Mouse (Mus musculus): ENCODE results near the gene Tbxas1. TPM values are rescaled to one million over a fixed set of nuclear protein-coding genes. Genes with fewer than 3 reads are reported as not detected.

The Tbxas1 gene
- polyA plus RNA-seq, 1 experiment from 2014 or later: 1.9 TPM

DNA sequence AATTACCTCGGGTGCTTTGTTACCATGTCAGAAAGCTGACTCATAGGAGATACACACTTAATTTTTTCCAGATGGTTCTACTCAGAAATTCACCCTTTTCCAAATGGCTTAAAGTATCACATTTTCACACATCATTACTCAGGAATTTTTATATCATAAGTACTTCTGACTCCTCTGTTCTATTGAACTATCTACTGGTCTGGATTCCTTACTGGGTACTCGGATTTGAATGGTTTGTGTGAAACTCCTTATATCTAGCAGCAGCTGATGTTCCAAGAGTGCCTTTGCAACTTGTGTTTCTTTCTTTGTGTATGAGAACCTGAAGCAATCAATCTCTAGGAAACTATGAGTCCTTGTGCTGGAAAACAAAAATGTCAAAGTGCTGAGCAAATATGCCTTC, 81.4 kb downstream of the Tbxas1 start:
- no peak overlapping the region for H3K4me2 ChIP-seq (replicated peaks)
- no peaks in the 10 kb centered on the region for H3K36me3 ChIP-seq
- H3K27ac ChIP-seq: no peak overlapping the region
- H3K4me3 ChIP-seq: no peak overlapping the region
- H3K27me3 ChIP-seq: no peaks in the 10 kb centered on the region
- no peaks in the 10 kb centered on the region for H3K9me3 ChIP-seq
- 63% methylated on average over 2 of the region's 2 CpGs for WGBS
- 0 out of 2 replicates have a peak, but pooled peaks cover 4% of the 10 kb centered on the region for H3K4me1 ChIP-seq
- no peak for ATAC-seq (ENCODE audit: low FRiP score, low read depth)
- no peak overlapping the region for H3K9ac ChIP-seq

- no peaks in the 10 kb centered on the region for H3K9me3 ChIP-seq
- WGBS: 78% methylated on average over 5 of the region's 5 CpGs
- no peaks in the 10 kb centered on the region for H3K27me3 ChIP-seq
- no peak overlapping the region for H3K9ac ChIP-seq
- H3K36me3 ChIP-seq: no peaks in the 10 kb centered on the region
- H3K4me2 ChIP-seq (replicated peaks): no peak overlapping the region
- no peak for ATAC-seq (ENCODE audit: low FRiP score, low read depth)
- no peaks in the 10 kb centered on the region for H3K4me1 ChIP-seq
- no peak overlapping the region for H3K27ac ChIP-seq
- H3K4me3 ChIP-seq: no peak overlapping the region
Observed at GRCm38 (mm10) chr6:38957246-38957645, 82.0 kb downstream of the Tbxas1 start.

- Histone ChIP-seq H3K36me3 (no peaks in the 10 kb centered on the region), H3K4me1 (no peaks in the 10 kb centered on the region), H3K27ac (no peak overlapping the region), H3K9me3 (no peaks in the 10 kb centered on the region), H3K4me2 (replicated peaks) (no peak overlapping the region), H3K9ac (no peak overlapping the region), H3K27me3 (no peaks in the 10 kb centered on the region), H3K4me3 (no peak overlapping the region)
- ATAC-seq (ENCODE audit: low FRiP score, low read depth): no peak
- WGBS: 85% methylated on average over 9 of the region's 9 CpGs
Observed at GRCm38 (mm10) chr6:38959502-38959901, 84.3 kb downstream of the Tbxas1 start.

GRCm38 (mm10) chr6:38960367-38960766, 85.2 kb downstream of the Tbxas1 start:
- no peaks in the 10 kb centered on the region for H3K36me3 ChIP-seq
- WGBS: 81% methylated on average over 3 of the region's 3 CpGs
- no peak overlapping the region for H3K27ac ChIP-seq
- H3K9ac ChIP-seq: no peak overlapping the region
- H3K27me3 ChIP-seq: no peaks in the 10 kb centered on the region
- no peaks in the 10 kb centered on the region for H3K9me3 ChIP-seq
- no peak for ATAC-seq (ENCODE audit: low FRiP score, low read depth)
- H3K4me3 ChIP-seq: no peak overlapping the region
- H3K4me1 ChIP-seq: no peaks in the 10 kb centered on the region
- H3K4me2 ChIP-seq (replicated peaks): no peak overlapping the region

DNA sequence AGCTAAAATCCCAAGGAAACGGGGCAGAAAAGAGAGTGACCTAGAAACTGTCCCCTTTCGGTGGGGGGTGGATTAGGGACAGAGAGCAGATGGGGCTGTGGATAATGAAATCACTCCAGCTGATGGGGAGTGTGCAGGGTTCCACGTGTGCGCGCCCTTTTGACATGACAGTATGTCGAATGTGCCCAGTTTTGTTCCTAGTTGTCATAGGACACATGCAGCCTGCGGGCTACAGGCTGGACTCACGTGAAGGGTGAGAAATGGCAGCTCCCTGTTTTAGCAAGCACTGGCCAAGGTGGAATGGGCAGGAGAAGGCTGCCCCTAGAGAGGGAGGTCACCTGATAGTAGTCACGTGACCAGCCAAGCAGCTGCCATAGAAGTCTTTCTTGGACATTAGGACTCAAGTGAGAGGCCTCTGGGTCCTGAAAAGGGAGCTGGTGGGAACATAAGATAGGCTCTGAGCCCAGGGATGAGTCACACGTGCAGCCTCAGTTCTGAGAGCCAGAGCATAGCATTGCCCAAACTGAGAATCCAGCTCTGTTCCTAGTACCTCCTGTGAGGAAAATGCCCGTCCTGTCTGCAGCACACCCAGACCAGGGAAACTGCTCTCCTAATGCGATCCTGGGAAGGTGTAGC, 85.7 kb downstream of the Tbxas1 start:
- Histone ChIP-seq H3K9me3 (no peaks in the 10 kb centered on the region), H3K27me3 (no peaks in the 10 kb centered on the region), H3K9ac (no peak overlapping the region), H3K4me3 (no peak overlapping the region), H3K27ac (no peak overlapping the region), H3K36me3 (no peaks in the 10 kb centered on the region), H3K4me1 (no peaks in the 10 kb centered on the region), H3K4me2 (replicated peaks) (no peak overlapping the region)
- ATAC-seq (ENCODE audit: low FRiP score, low read depth): no peak
- WGBS: 70% methylated on average over 12 of the region's 12 CpGs

- 59% methylated on average over 8 of the region's 8 CpGs for WGBS
- H3K9ac ChIP-seq: no peak overlapping the region
- H3K9me3 ChIP-seq: no peaks in the 10 kb centered on the region
- no peak overlapping the region for H3K4me3 ChIP-seq
- H3K4me2 ChIP-seq (replicated peaks): no peak overlapping the region
- no peaks in the 10 kb centered on the region for H3K4me1 ChIP-seq
- H3K27me3 ChIP-seq: no peaks in the 10 kb centered on the region
- H3K36me3 ChIP-seq: no peaks in the 10 kb centered on the region
- H3K27ac ChIP-seq: no peak overlapping the region
- ATAC-seq (ENCODE audit: low FRiP score, low read depth): no peak
Observed at GRCm38 (mm10) chr6:38961427-38962033, 86.3 kb downstream of the Tbxas1 start.

GRCm38 (mm10) chr6:38966839-38967238, 91.6 kb downstream of the Tbxas1 start:
- WGBS: 96% methylated on average over 5 of the region's 5 CpGs
- Histone ChIP-seq H3K27ac (no peak overlapping the region), H3K4me2 (replicated peaks) (no peak overlapping the region), H3K9ac (no peak overlapping the region), H3K4me3 (no peak overlapping the region), H3K36me3 (no peaks in the 10 kb centered on the region), H3K9me3 (no peaks in the 10 kb centered on the region), H3K4me1 (peaks cover 7% of the 10 kb centered on the region), H3K27me3 (no peaks in the 10 kb centered on the region)
- ATAC-seq (ENCODE audit: low FRiP score, low read depth): no peak

- Histone ChIP-seq H3K4me1 (peaks cover 7% of the 10 kb centered on the region), H3K9ac (no peak overlapping the region), H3K9me3 (no peaks in the 10 kb centered on the region), H3K27me3 (no peaks in the 10 kb centered on the region), H3K4me3 (no peak overlapping the region), H3K36me3 (no peaks in the 10 kb centered on the region), H3K27ac (no peak overlapping the region), H3K4me2 (replicated peaks) (no peak overlapping the region)
- WGBS: 64% methylated on average over 6 of the region's 6 CpGs
- ATAC-seq (ENCODE audit: low FRiP score, low read depth): no peak
Observed at GRCm38 (mm10) chr6:38967288-38967687, 92.1 kb downstream of the Tbxas1 start.

GRCm38 (mm10) chr6:38967988-38968387, 92.8 kb downstream of the Tbxas1 start:
- Histone ChIP-seq H3K4me3 (no peak overlapping the region), H3K4me1 (peaks cover 8% of the 10 kb centered on the region)
- no peak for ATAC-seq (ENCODE audit: low FRiP score, low read depth)

DNA sequence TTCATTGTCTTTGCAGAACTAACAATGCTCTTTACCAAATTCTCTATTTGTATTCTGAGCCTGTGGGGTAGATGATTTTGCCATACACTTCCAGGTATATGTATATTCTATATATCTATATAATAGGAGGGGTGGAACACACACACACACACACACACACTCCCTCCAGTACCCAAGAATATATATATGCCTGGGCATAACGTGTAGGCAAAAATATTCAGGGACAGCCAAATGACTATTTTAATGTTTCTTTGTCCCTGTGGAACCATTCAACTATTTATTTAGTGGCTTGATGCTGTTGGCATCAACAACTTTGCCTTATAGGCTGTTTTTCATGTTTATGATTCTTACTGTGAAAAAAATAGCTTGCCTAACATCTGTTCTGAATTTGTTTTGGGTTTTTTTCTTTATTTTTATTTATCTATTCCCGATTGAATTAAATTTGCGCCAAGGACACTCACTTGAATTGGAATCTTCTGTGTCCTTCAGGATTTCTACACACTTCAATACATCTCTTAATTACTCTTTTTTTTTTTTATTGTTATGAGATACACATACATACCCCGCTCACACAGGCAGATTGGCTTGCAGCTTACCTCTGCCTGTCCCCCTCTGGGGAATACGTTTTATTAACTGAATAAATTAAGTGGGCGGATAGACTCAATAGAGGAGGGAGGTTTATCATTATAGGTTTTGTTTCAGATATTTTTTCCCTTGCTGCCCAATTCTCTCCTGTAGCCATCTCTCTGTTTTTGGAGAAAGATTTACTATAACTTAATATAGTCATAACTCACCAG, 94.9 kb downstream of the Tbxas1 start:
- Histone ChIP-seq H3K27ac (no peak overlapping the region), H3K9me3 (no peaks in the 10 kb centered on the region), H3K4me2 (replicated peaks) (no peak overlapping the region), H3K9ac (no peak overlapping the region), H3K4me1 (peaks cover 26% of the 10 kb centered on the region), H3K36me3 (no peaks in the 10 kb centered on the region), H3K4me3 (no peak overlapping the region), H3K27me3 (no peaks in the 10 kb centered on the region)
- WGBS: 56% methylated on average over 6 of the region's 6 CpGs
- no peak for ATAC-seq (ENCODE audit: low FRiP score, low read depth)

More at GRCm38 (mm10) chr6:38967988-38968387, 92.8 kb downstream of the Tbxas1 start:
- Histone ChIP-seq H3K9me3 (no peaks in the 10 kb centered on the region), H3K4me2 (replicated peaks) (no peak overlapping the region), H3K36me3 (no peaks in the 10 kb centered on the region), H3K9ac (no peak overlapping the region), H3K27me3 (no peaks in the 10 kb centered on the region), H3K27ac (no peak overlapping the region)
- 88% methylated on average over 5 of the region's 5 CpGs for WGBS

GRCm38 (mm10) chr6:38970759-38971158, 95.6 kb downstream of the Tbxas1 start:
- Histone ChIP-seq H3K27ac (no peak overlapping the region), H3K36me3 (no peaks in the 10 kb centered on the region), H3K27me3 (no peaks in the 10 kb centered on the region), H3K9ac (no peak overlapping the region), H3K4me1 (peaks cover 26% of the 10 kb centered on the region), H3K9me3 (no peaks in the 10 kb centered on the region), H3K4me3 (no peak overlapping the region), H3K4me2 (replicated peaks) (no peak overlapping the region)
- WGBS: 64% methylated on average over 6 of the region's 6 CpGs
- no peak for ATAC-seq (ENCODE audit: low FRiP score, low read depth)

GRCm38 (mm10) chr6:38972826-38973225, 97.6 kb downstream of the Tbxas1 start:
- ATAC-seq (ENCODE audit: low FRiP score, low read depth): no peak
- WGBS: 39% methylated on average over 1 of the region's 1 CpGs
- no peak overlapping the region for H3K4me2 ChIP-seq (replicated peaks)
- no peaks in the 10 kb centered on the region for H3K9me3 ChIP-seq
- no peak overlapping the region for H3K4me3 ChIP-seq
- peaks cover 29% of the 10 kb centered on the region for H3K4me1 ChIP-seq
- no peak overlapping the region for H3K27ac ChIP-seq
- no peaks in the 10 kb centered on the region for H3K36me3 ChIP-seq
- H3K9ac ChIP-seq: no peak overlapping the region
- no peaks in the 10 kb centered on the region for H3K27me3 ChIP-seq

All from limb, embryonic 13.5 days (tissue).